7 mouse cellular contexts compared by ENCODE assay signal in genomic region chr6:17305954-17306601, GRCm38 (mm10). TPM values are rescaled to one million over a fixed set of nuclear protein-coding genes. Genes with fewer than 3 reads are reported as not detected.
DNase-seq lines count a peak whose midpoint lies in the region; ATAC-seq and TF ChIP-seq lines count a peak whose summit lies in the region.

Gene Cav1, plus strand, starts transcription at chr6:17306335.

- TF ChIP-seq EP300 in heart, adult 2 months (IDR thresholded peaks at IDR 0.05; ENCODE audit: insufficient read depth, low read depth, low read length) = peak; percentile 25; the same call in 1 of the 2 replicates

- peak within 1 kb of the TSS; percentile 68 for H3K9ac ChIP-seq in embryonic facial prominence, embryonic 13.5 days
- peak within 1 kb of the TSS; percentile 89 for H3K9ac ChIP-seq in heart, adult 2 months (ENCODE audit: low read depth, low read length)
- peak within 1 kb of the TSS; percentile 46 for H3K9ac ChIP-seq in stomach, embryonic 14.5 days (replicated peaks; ENCODE audit: low read depth, low read length)

- TF ChIP-seq POLR2A in bone marrow macrophage, adult 2 months (IDR thresholded peaks at IDR 0.05; ENCODE audit: borderline replicate concordance, low read depth, low read length) = no peak
- TF ChIP-seq POLR2A in heart, adult 2 months (IDR thresholded peaks at IDR 0.05; ENCODE audit: insufficient read depth, low read depth, low read length) = peak; percentile 94

- no peak within 1 kb of the TSS for H3K27ac ChIP-seq in bone marrow macrophage, adult 2 months (ENCODE audit: insufficient read depth, low read depth, low read length)
- peak within 1 kb of the TSS; percentile 12; the same call in 1 of the 2 replicates for H3K27ac ChIP-seq in embryonic facial prominence, embryonic 13.5 days
- peak within 1 kb of the TSS; percentile 97 for H3K27ac ChIP-seq in heart, adult 2 months
- H3K27ac ChIP-seq in limb, embryonic 10.5 days = peak within 1 kb of the TSS; percentile 46; the same call in 1 of the 2 replicates
- peak within 1 kb of the TSS; percentile 64 for H3K27ac ChIP-seq in midbrain, embryonic 10.5 days (replicated peaks)
- H3K27ac ChIP-seq in stomach, embryonic 14.5 days (ENCODE audit: low read length) = peak within 1 kb of the TSS; percentile 78

- WGBS in embryonic facial prominence, embryonic 13.5 days = under 1% methylated on average over 26 of the region's 26 CpGs
- WGBS in heart, adult 2 months = under 1% methylated on average over 26 of the region's 26 CpGs
- under 1% methylated on average over 26 of the region's 26 CpGs for WGBS in limb, embryonic 10.5 days
- under 1% methylated on average over 26 of the region's 26 CpGs for WGBS in midbrain, embryonic 10.5 days
- under 1% methylated on average over 26 of the region's 26 CpGs for WGBS in stomach, embryonic 14.5 days

- no peaks in the 10 kb centered on the region for H3K79me2 ChIP-seq in heart, adult 2 months (replicated peaks; ENCODE audit: control insufficient read depth, insufficient read depth, low read length)

- peak; percentile 81; the same call in 1 of the 2 replicates for ATAC-seq in embryonic facial prominence, embryonic 13.5 days (ENCODE audit: insufficient number of reproducible peaks, insufficient read depth, low FRiP score, low TSS enrichment, low read depth)
- ATAC-seq in stomach, embryonic 14.5 days (ENCODE audit: insufficient number of reproducible peaks, insufficient read depth, low FRiP score, low read depth) = peak; percentile 87

- H3K27me3 ChIP-seq in embryonic facial prominence, embryonic 13.5 days = peaks cover 27% of the 10 kb centered on the region
- H3K27me3 ChIP-seq in heart, adult 2 months (ENCODE audit: control insufficient read depth, insufficient read depth, low read length) = no peaks in the 10 kb centered on the region
- H3K27me3 ChIP-seq in limb, embryonic 10.5 days (ENCODE audit: low read depth, poor library complexity, severe bottlenecking) = peaks cover 42% of the 10 kb centered on the region
- peaks cover 54% of the 10 kb centered on the region for H3K27me3 ChIP-seq in midbrain, embryonic 10.5 days (ENCODE audit: low read depth, poor library complexity, severe bottlenecking)
- 0 out of 2 replicates have a peak, but pooled peaks cover 4% of the 10 kb centered on the region for H3K27me3 ChIP-seq in stomach, embryonic 14.5 days (ENCODE audit: control insufficient read depth, insufficient read depth, low read length)

- DNase-seq in heart, adult 2 months = peak; percentile 84 to 89
- DNase-seq in kidney, adult 8-10 months = peak; percentile 48 to 63
- DNase-seq in limb, embryonic 10.5 days (ENCODE audit: low spot score) = peak; percentile 70
- DNase-seq in midbrain, embryonic 10.5 days (ENCODE audit: low spot score) = peak; percentile 73

- no peaks in the 10 kb centered on the region; the same call in 1 of the 2 replicates for H3K4me1 ChIP-seq in bone marrow macrophage, adult 2 months (ENCODE audit: control insufficient read depth, insufficient read depth, low read length)
- peaks cover 21% of the 10 kb centered on the region for H3K4me1 ChIP-seq in embryonic facial prominence, embryonic 13.5 days
- no peaks in the 10 kb centered on the region for H3K4me1 ChIP-seq in heart, adult 2 months (ENCODE audit: control insufficient read depth, insufficient read depth, low read length)
- H3K4me1 ChIP-seq in limb, embryonic 10.5 days = peaks cover 24% of the 10 kb centered on the region
- peaks cover 25% of the 10 kb centered on the region for H3K4me1 ChIP-seq in midbrain, embryonic 10.5 days
- no peaks in the 10 kb centered on the region for H3K4me1 ChIP-seq in stomach, embryonic 14.5 days (ENCODE audit: control insufficient read depth, insufficient read depth, low read length)

- no peak for TF ChIP-seq CTCF in bone marrow macrophage, adult 2 months (IDR thresholded peaks at IDR 0.05; ENCODE audit: low read depth, low read length)
- TF ChIP-seq CTCF in heart, adult 2 months (IDR thresholded peaks at IDR 0.05) = peak; percentile 50

- intact Hi-C loops in heart, adult 2 months (cut with DNase I) = loop anchor here (1.0 to 2.0 kb wide), 5 partner anchors 20 to 195 kb away; no protein-coding TSS in a partner anchor

- no peaks in the 10 kb centered on the region for H3K9me3 ChIP-seq in embryonic facial prominence, embryonic 13.5 days
- H3K9me3 ChIP-seq in limb, embryonic 10.5 days (replicated peaks) = no peaks in the 10 kb centered on the region
- no peaks in the 10 kb centered on the region for H3K9me3 ChIP-seq in midbrain, embryonic 10.5 days (replicated peaks)
- H3K9me3 ChIP-seq in stomach, embryonic 14.5 days (ENCODE audit: control insufficient read depth, low read depth, low read length) = no peaks in the 10 kb centered on the region

- H3K4me2 ChIP-seq in embryonic facial prominence, embryonic 13.5 days = peak within 1 kb of the TSS; percentile 94
- peak within 1 kb of the TSS; percentile 76 for H3K4me2 ChIP-seq in stomach, embryonic 14.5 days (replicated peaks; ENCODE audit: low read depth, low read length)

- peak within 1 kb of the TSS; percentile 62 for H3K4me3 ChIP-seq in bone marrow macrophage, adult 2 months (ENCODE audit: insufficient read depth, low read length)
- H3K4me3 ChIP-seq in embryonic facial prominence, embryonic 13.5 days = peak within 1 kb of the TSS; percentile 50
- H3K4me3 ChIP-seq in heart, adult 2 months = peak within 1 kb of the TSS; percentile 66
- H3K4me3 ChIP-seq in limb, embryonic 10.5 days = peak within 1 kb of the TSS; percentile 55
- H3K4me3 ChIP-seq in midbrain, embryonic 10.5 days = peak within 1 kb of the TSS; percentile 63
- H3K4me3 ChIP-seq in stomach, embryonic 14.5 days (ENCODE audit: low read depth, low read length) = peak within 1 kb of the TSS; percentile 43

- no peaks in the 10 kb centered on the region for H3K36me3 ChIP-seq in embryonic facial prominence, embryonic 13.5 days
- H3K36me3 ChIP-seq in heart, adult 2 months (ENCODE audit: control insufficient read depth, insufficient read depth, low read length) = no peaks in the 10 kb centered on the region; the same call in 1 of the 2 replicates
- H3K36me3 ChIP-seq in limb, embryonic 10.5 days = no peaks in the 10 kb centered on the region
- H3K36me3 ChIP-seq in midbrain, embryonic 10.5 days = no peaks in the 10 kb centered on the region
- H3K36me3 ChIP-seq in stomach, embryonic 14.5 days (ENCODE audit: control insufficient read depth, insufficient read depth, low read length) = no peaks in the 10 kb centered on the region

RNA-seq across cellular contexts. Expression of gene Cav1, which starts in this region (rescaled TPM):
- polyA plus RNA-seq in bone marrow macrophage, adult 2 months (2012; ENCODE audit: insufficient read depth, insufficient read length, missing spikeins) = 11.6 and 13.7 TPM in 2 replicates
- polyA plus RNA-seq in embryonic facial prominence, embryonic 13.5 days (2015; fragmentation: Nextera tagmentation; extraction: Ambion mirVana) = 77.5 and 88.7 TPM in 2 replicates
- total RNA-seq in heart, adult 2 months (2021) = 100 to 1,000 TPM; 207 to 212 TPM
- polyA plus RNA-seq in heart, adult 2 months (2012; rRNA removed) = 483 and 602 TPM in 2 replicates
- polyA plus RNA-seq in limb, embryonic 10.5 days (2016; fragmentation: Nextera tagmentation; extraction: Ambion mirVana) = 15.3 and 22.4 TPM in 2 replicates
- polyA plus RNA-seq in midbrain, embryonic 10.5 days (2016; fragmentation: Nextera tagmentation; extraction: Ambion mirVana) = 6.4 and 8.6 TPM in 2 replicates
- polyA plus RNA-seq in stomach, embryonic 14.5 days (2014; fragmentation: Nextera tagmentation; extraction: Ambion mirVana) = 350 and 378 TPM in 2 replicates
